In genomic region chr12:44750743-44751142, GRCm38 (mm10) we compare ENCODE assay signal across 28 mouse cellular contexts.
"Had no signal": no experiment of that assay in that cellular context is flagged by ENCODE, and none has a peak within 500 bp of the region (broad histone marks: within the 10 kb centered on the region; RNA-seq: fewer than 3 reads in every experiment).

No protein-coding gene starts in this region.

- H3K36me3 ChIP-seq: embryonic facial prominence, embryonic 10.5 days; embryonic facial prominence, embryonic 12.5 days; embryonic facial prominence, embryonic 13.5 days; embryonic facial prominence, embryonic 15.5 days; forebrain, embryonic 10.5 days; forebrain, embryonic 12.5 days; forebrain, embryonic 15.5 days had no signal

- H3K4me3 ChIP-seq: embryonic facial prominence, embryonic 10.5 days; embryonic facial prominence, embryonic 12.5 days; embryonic facial prominence, embryonic 13.5 days; embryonic facial prominence, embryonic 15.5 days; erythroblast, embryonic 14.5 days; forebrain, embryonic 10.5 days; forebrain, embryonic 12.5 days; forebrain, embryonic 13.5 days; forebrain, embryonic 15.5 days; gastrocnemius, adult 2 months; heart, adult 2 months had no signal

- H3K4me1 ChIP-seq: embryonic facial prominence, embryonic 10.5 days; embryonic facial prominence, embryonic 12.5 days; embryonic facial prominence, embryonic 13.5 days; embryonic facial prominence, embryonic 15.5 days; forebrain, embryonic 10.5 days; forebrain, embryonic 12.5 days; forebrain, embryonic 13.5 days; forebrain, embryonic 15.5 days had no signal

- H3K27me3 ChIP-seq: embryonic facial prominence, embryonic 12.5 days; embryonic facial prominence, embryonic 13.5 days; embryonic facial prominence, embryonic 15.5 days; forebrain, embryonic 12.5 days; forebrain, embryonic 13.5 days; forebrain, embryonic 15.5 days had no signal

- H3K4me2 ChIP-seq: embryonic facial prominence, embryonic 12.5 days; embryonic facial prominence, embryonic 13.5 days; embryonic facial prominence, embryonic 15.5 days; forebrain, embryonic 12.5 days; forebrain, embryonic 13.5 days; forebrain, embryonic 15.5 days had no signal

- H3K9me3 ChIP-seq: embryonic facial prominence, embryonic 10.5 days; embryonic facial prominence, embryonic 12.5 days; embryonic facial prominence, embryonic 13.5 days; embryonic facial prominence, embryonic 15.5 days; forebrain, embryonic 10.5 days; forebrain, embryonic 12.5 days; forebrain, embryonic 13.5 days; forebrain, embryonic 15.5 days had no signal

- H3K9ac ChIP-seq: embryonic facial prominence, embryonic 12.5 days; embryonic facial prominence, embryonic 13.5 days; embryonic facial prominence, embryonic 15.5 days; forebrain, embryonic 12.5 days; forebrain, embryonic 13.5 days; forebrain, embryonic 15.5 days; forebrain, postnatal 0 days had no signal

- H3K27ac ChIP-seq: embryonic facial prominence, embryonic 10.5 days; embryonic facial prominence, embryonic 12.5 days; embryonic facial prominence, embryonic 13.5 days; embryonic facial prominence, embryonic 15.5 days; forebrain, embryonic 10.5 days; forebrain, embryonic 12.5 days; forebrain, embryonic 13.5 days; forebrain, embryonic 15.5 days; gastrocnemius, adult 2 months; heart, adult 2 months had no signal

- ATAC-seq: forebrain, embryonic 13.5 days; forebrain, embryonic 14.5 days; forebrain, embryonic 15.5 days; forebrain, embryonic 16.5 days; forebrain, postnatal 0 days had no signal

- DNase-seq: cerebellum, adult 2 months; cerebellum, adult 8-10 months; cerebellum, adult 9-10 months; cerebellum, adult 9-11 months; cerebellum, postnatal 10 days; cerebellum, postnatal 14 days; cerebellum, postnatal 25 days; cerebellum, postnatal 36 days; embryo, embryonic 11 days; forebrain, postnatal 0 days; gastrocnemius, adult 2 months; gastrocnemius, postnatal 10 days; gastrocnemius, postnatal 14 days; gastrocnemius, postnatal 25 days; gastrocnemius, postnatal 36 days; heart, adult 18-20 months; heart, adult 2 months had no signal
